Mouse (Mus musculus) kidney, adult 18-20 months (tissue): Measurements from ENCODE around the gene Plekhh1.
"Not testable (repeated sequence)": the region's sequence is repeated elsewhere in the genome, so short reads cannot be mapped to it uniquely, and the experiment has no call there.

Experiments
- DNase-seq: peaks from one replicate; pipeline ENCODE4 v3.0.0; 2021

The Plekhh1 gene

GRCm38 (mm10) chr12:79028911-79029861 lies at the start of gene Plekhh1:
Gene Plekhh1 (plus strand): TSS chr12:79029163.
- peak; percentile 80 for DNase-seq

GRCm38 (mm10) chr12:78980683-78981091 lies 48.3 kb upstream of the Plekhh1 start:
- peak; percentile 29 for DNase-seq

- no peak for DNase-seq
Measured at GRCm38 (mm10) chr12:78981131-78981530, 47.8 kb upstream of the Plekhh1 start.

- DNase-seq = peak; percentile 42
Measured at GRCm38 (mm10) chr12:78981938-78982825, 46.8 kb upstream of the Plekhh1 start.

GRCm38 (mm10) chr12:78983296-78984034 lies 45.5 kb upstream of the Plekhh1 start:
- no peak for DNase-seq

GRCm38 (mm10) chr12:78984035-78984432 lies 44.9 kb upstream of the Plekhh1 start:
- DNase-seq = peak; percentile 64

- DNase-seq = no peak
Measured at GRCm38 (mm10) chr12:78987581-78988081, 41.3 kb upstream of the Plekhh1 start.

GRCm38 (mm10) chr12:78996271-78996670 lies 32.7 kb upstream of the Plekhh1 start:
- no peak for DNase-seq

- no peak for DNase-seq
Measured at GRCm38 (mm10) chr12:78996711-78997110, 32.3 kb upstream of the Plekhh1 start.

GRCm38 (mm10) chr12:79002406-79002805 lies 26.6 kb upstream of the Plekhh1 start:
- DNase-seq = no peak

- DNase-seq = no peak
Measured at GRCm38 (mm10) chr12:79002978-79003377, 26.0 kb upstream of the Plekhh1 start.

- no peak for DNase-seq
Measured at GRCm38 (mm10) chr12:79005456-79005855, 23.5 kb upstream of the Plekhh1 start.

GRCm38 (mm10) chr12:79006076-79006475 lies 22.9 kb upstream of the Plekhh1 start:
- DNase-seq = no peak

- DNase-seq = peak; percentile 62
Measured at GRCm38 (mm10) chr12:79006478-79007125, 22.4 kb upstream of the Plekhh1 start.

GRCm38 (mm10) chr12:79007126-79007753 lies 21.7 kb upstream of the Plekhh1 start, which contains the start of gene Tmem229b:
Gene Tmem229b (minus strand): TSS chr12:79007627.
- DNase-seq = peak; percentile 52

- peak; percentile 8 for DNase-seq
Measured at GRCm38 (mm10) chr12:79010569-79010968, 18.4 kb upstream of the Plekhh1 start.

GRCm38 (mm10) chr12:79016109-79016508 lies 12.9 kb upstream of the Plekhh1 start:
- no peak for DNase-seq

GRCm38 (mm10) chr12:79017994-79018399 lies 11.0 kb upstream of the Plekhh1 start:
- DNase-seq = no peak

- DNase-seq = no peak
Measured at GRCm38 (mm10) chr12:79021902-79022301, 7.1 kb upstream of the Plekhh1 start.

- DNase-seq = peak; percentile 83
Measured at GRCm38 (mm10) chr12:79022882-79023281, 6.1 kb upstream of the Plekhh1 start.

GRCm38 (mm10) chr12:79027526-79027925 lies 1.4 kb upstream of the Plekhh1 start:
- DNase-seq = not testable (repeated sequence)
